Mouse (Mus musculus) heart, postnatal 0 days (tissue): ENCODE measurements around the gene Wdr25. TPM values are rescaled to one million over a fixed set of nuclear protein-coding genes. Genes with fewer than 3 reads are reported as not detected.

Experiments used
- ATAC-seq: fragments of 200-750 bp; cut with Nextera tagmentation; 2 replicates; pipeline ENCODE4 v1.8.0; 2017; ENCODE audit warnings: low read depth, moderate number of reproducible peaks, moderate library complexity; ENCODE audit not compliant: insufficient read depth
- DNase-seq: peaks from one replicate; pipeline ENCODE4 v3.0.0-alpha.2; 2016; ENCODE audit warnings: low spot score
- H3K27ac ChIP-seq: fragments of 300-500 bp; sonication (generic); 2 replicates; pipeline ENCODE4 v1.5.1; 2014; ENCODE audit warnings: low read depth, mild to moderate bottlenecking
- H3K27me3 ChIP-seq: fragments of 300-500 bp; sonication (generic); 2 replicates; pipeline ENCODE4 v1.6.1; 2014; ENCODE audit warnings: low read length, mixed read lengths; ENCODE audit not compliant: control insufficient read depth, insufficient read depth
- H3K36me3 ChIP-seq: fragments of 300-500 bp; sonication (generic); replicated peaks from 2 replicates; pipeline ENCODE4 v1.6.1; 2014; ENCODE audit warnings: low read length, mixed read lengths; ENCODE audit not compliant: control insufficient read depth, insufficient read depth
- H3K4me1 ChIP-seq: fragments of 300-500 bp; sonication (generic); 2 replicates; pipeline ENCODE4 v1.6.1; 2014; ENCODE audit warnings: antibody characterized with exemption; ENCODE audit not compliant: control insufficient read depth, insufficient read depth
- H3K4me2 ChIP-seq: fragments of 300-500 bp; sonication (generic); 2 replicates; pipeline ENCODE4 v1.6.1; 2014; ENCODE audit warnings: low read depth, mild to moderate bottlenecking, low read length, moderate library complexity
- H3K4me3 ChIP-seq: fragments of 300-500 bp; sonication (generic); 2 replicates; pipeline ENCODE4 v1.5.1; 2014; ENCODE audit warnings: low read depth, low read length
- H3K9ac ChIP-seq: fragments of 300-500 bp; sonication (generic); replicated peaks from 2 replicates; pipeline ENCODE4 v1.6.1; 2014; ENCODE audit warnings: low read depth, low read length, mixed read lengths
- H3K9me3 ChIP-seq: fragments of 300-500 bp; sonication (generic); replicated peaks from 2 replicates; pipeline ENCODE4 v1.6.1; 2016; ENCODE audit warnings: low read length; ENCODE audit not compliant: control insufficient read depth
- CTCF ChIP-seq: IDR thresholded peaks from 2 replicates; pipeline ENCODE4 v1.5.1; 2016; ENCODE audit warnings: antibody characterized with exemption, control low read depth, low read depth
- EP300 ChIP-seq: IDR thresholded peaks from 2 replicates; pipeline ENCODE4 v1.6.1; 2016; ENCODE audit warnings: antibody characterized with exemption, low read depth
- WGBS: fragments of 180-500 bp; shearing (Covaris S2); extraction: QIAGEN DNeasy Blood & Tissue Kit; methylation state at CpG from one replicate; pipeline ENCODE4 v1.1.7; 2014; 5-methylcytosine and 5-hydroxymethylcytosine counted together
- polyA plus RNA-seq: library from polyadenylated mRNA; unstranded; fragments of >200 nt; fragmentation: Nextera tagmentation; extraction: Ambion mirVana; gene quantifications from 2 replicates; pipeline ENCODE4 v1.2.1, GENCODE M21; 2015
- total RNA-seq: library from RNA; depleted of rRNA; stranded (reverse); fragments of >200 nt; gene quantifications from 2 replicates; pipeline ENCODE4 v1.2.3, GENCODE M21; 2014; ENCODE audit warnings: low replicate concordance

Gene Wdr25
- total and polyA plus RNA-seq, 2 experiments from 2014 or later: 3.5 to 3.9 TPM

DNA sequence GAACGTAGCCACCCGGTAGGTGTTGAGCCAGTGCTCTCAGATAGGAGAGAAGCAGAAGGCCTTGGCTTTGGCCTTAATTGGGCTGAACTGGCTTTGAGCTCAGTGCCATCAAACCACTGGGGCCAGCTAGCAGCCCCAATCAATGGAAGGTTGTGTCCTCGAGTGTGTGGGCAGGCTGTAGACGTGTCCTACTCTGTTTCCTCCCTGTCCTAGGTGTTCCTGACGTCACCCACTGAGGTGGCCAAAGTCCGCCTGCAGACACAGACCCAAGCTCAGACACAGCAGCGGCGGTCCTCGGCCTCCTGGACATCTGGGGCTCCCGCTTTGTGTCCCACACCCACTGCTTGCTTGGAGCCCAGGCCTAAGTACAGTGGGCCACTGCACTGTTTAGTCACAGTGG, 38.4 kb upstream of the Wdr25 start:
- H3K9ac ChIP-seq: no peak overlapping the region
- no peak for ATAC-seq
- H3K27me3 ChIP-seq: no peaks in the 10 kb centered on the region
- TF ChIP-seq EP300 (no peak), CTCF (no peak)
- no peak for DNase-seq
- no peaks in the 10 kb centered on the region for H3K9me3 ChIP-seq
- H3K36me3 ChIP-seq: 0 out of 2 replicates have a peak, but pooled peaks cover 10% of the 10 kb centered on the region
- no peak overlapping the region for H3K4me2 ChIP-seq
- H3K27ac ChIP-seq: no peak overlapping the region
- H3K4me3 ChIP-seq: no peak overlapping the region
- H3K4me1 ChIP-seq: no peaks in the 10 kb centered on the region
- WGBS: 88% methylated on average over 10 of the region's 10 CpGs

GRCm38 (mm10) chr12:108856186-108856585, 37.2 kb upstream of the Wdr25 start:
- H3K9ac ChIP-seq: no peak overlapping the region
- H3K4me1 ChIP-seq: no peaks in the 10 kb centered on the region
- TF ChIP-seq CTCF (no peak), EP300 (no peak)
- H3K9me3 ChIP-seq: no peaks in the 10 kb centered on the region
- DNase-seq (no peak), ATAC-seq (no peak)
- peaks cover 21% of the 10 kb centered on the region; the same call in 1 of the 2 replicates for H3K36me3 ChIP-seq
- H3K4me3 ChIP-seq: no peak overlapping the region
- H3K27ac ChIP-seq: no peak overlapping the region
- no peaks in the 10 kb centered on the region for H3K27me3 ChIP-seq
- WGBS: 80% methylated on average over 8 of the region's 8 CpGs
- H3K4me2 ChIP-seq: no peak overlapping the region

DNA sequence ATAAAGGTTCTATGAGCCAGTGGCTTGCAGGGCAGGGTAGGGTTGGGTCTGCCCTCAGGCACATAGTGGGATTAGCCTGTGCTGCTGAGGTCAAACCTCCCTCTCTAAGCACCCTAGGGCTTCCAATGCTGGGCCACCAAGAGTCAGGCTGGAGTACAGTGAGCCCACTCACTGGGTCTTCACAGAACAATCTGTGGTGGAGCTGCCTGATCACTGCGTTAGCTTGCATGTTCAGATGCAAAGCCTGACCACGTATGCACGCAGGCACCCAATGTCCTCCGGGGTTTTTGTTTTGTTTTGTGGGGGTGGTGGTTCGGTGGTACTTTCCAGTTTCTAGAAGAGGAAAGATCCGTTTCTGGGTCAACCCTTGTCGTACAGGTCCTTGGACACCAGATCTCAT, 36.3 kb upstream of the Wdr25 start:
- WGBS: 79% methylated on average over 7 of the region's 7 CpGs
- TF ChIP-seq CTCF (no peak), EP300 (no peak)

GRCm38 (mm10) chr12:108857589-108858184, 35.7 kb upstream of the Wdr25 start:
- Histone ChIP-seq H3K9me3 (no peaks in the 10 kb centered on the region), H3K4me2 (no peak overlapping the region), H3K4me3 (no peak overlapping the region), H3K9ac (no peak overlapping the region), H3K4me1 (no peaks in the 10 kb centered on the region), H3K27me3 (no peaks in the 10 kb centered on the region), H3K36me3 (peaks cover 34% of the 10 kb centered on the region), H3K27ac (no peak overlapping the region)
- no peak for DNase-seq
- ATAC-seq: no peak
- 66% methylated on average over 7 of the region's 7 CpGs for WGBS
- TF ChIP-seq CTCF: no peak
- TF ChIP-seq EP300: no peak

More for the DNA sequence above, 36.3 kb upstream of the Wdr25 start:
- Histone ChIP-seq H3K36me3 (peaks cover 29% of the 10 kb centered on the region), H3K9ac (no peak overlapping the region), H3K4me3 (no peak overlapping the region), H3K4me2 (no peak overlapping the region), H3K27me3 (no peaks in the 10 kb centered on the region), H3K9me3 (no peaks in the 10 kb centered on the region), H3K4me1 (no peaks in the 10 kb centered on the region), H3K27ac (no peak overlapping the region)
- DNase-seq: no peak
- no peak for ATAC-seq

GRCm38 (mm10) chr12:108858486-108858885, 34.9 kb upstream of the Wdr25 start:
- ATAC-seq (no peak), DNase-seq (no peak)
- TF ChIP-seq CTCF (no peak), EP300 (no peak)
- WGBS: 72% methylated on average over 5 of the region's 5 CpGs
- no peaks in the 10 kb centered on the region for H3K4me1 ChIP-seq
- H3K9me3 ChIP-seq: no peaks in the 10 kb centered on the region
- no peak overlapping the region for H3K4me2 ChIP-seq
- H3K4me3 ChIP-seq: no peak overlapping the region
- H3K27me3 ChIP-seq: no peaks in the 10 kb centered on the region
- H3K27ac ChIP-seq: no peak overlapping the region
- H3K36me3 ChIP-seq: peaks cover 42% of the 10 kb centered on the region
- H3K9ac ChIP-seq: no peak overlapping the region

GRCm38 (mm10) chr12:108865007-108865494, 28.4 kb upstream of the Wdr25 start:
- H3K4me1 ChIP-seq: no peaks in the 10 kb centered on the region
- H3K9ac ChIP-seq: no peak overlapping the region
- 69% methylated on average over 6 of the region's 6 CpGs for WGBS
- peak; percentile 17 for DNase-seq
- no peak overlapping the region for H3K4me2 ChIP-seq
- peak overlapping the region; percentile 74 for H3K27ac ChIP-seq
- H3K9me3 ChIP-seq: no peaks in the 10 kb centered on the region
- no peaks in the 10 kb centered on the region for H3K27me3 ChIP-seq
- peaks cover 86% of the 10 kb centered on the region for H3K36me3 ChIP-seq
- peak; percentile 68 for ATAC-seq
- TF ChIP-seq EP300 (no peak), CTCF (no peak)
- H3K4me3 ChIP-seq: no peak overlapping the region
